Mouse (Mus musculus) c-Kit-negative CD71-positive TER-119-positive erythroid progenitor cells, embryonic 14.5 days (primary cell): Measurements from ENCODE around the gene Gys2.
A peak's percentile ranks its signal among the peaks of the same experiment; 100 is the strongest.

Experiments
- DNase-seq: peaks from one replicate; pipeline ENCODE4 v3.0.0-alpha.2; 2013; ENCODE audit warnings: low read depth, low spot score

The Gys2 gene

GRCm38 (mm10) chr6:142458010-142458409 lies 14.9 kb downstream of the Gys2 start:
- DNase-seq, result no peak

GRCm38 (mm10) chr6:142455314-142455996 lies 17.5 kb downstream of the Gys2 start:
- DNase-seq, result no peak

GRCm38 (mm10) chr6:142453311-142453710 lies 19.6 kb downstream of the Gys2 start:
- DNase-seq, result no peak

- no peak for DNase-seq
Observed at GRCm38 (mm10) chr6:142451381-142451780, 21.5 kb downstream of the Gys2 start.

- DNase-seq, result no peak
Observed at GRCm38 (mm10) chr6:142429072-142429471, 43.8 kb downstream of the Gys2 start.

GRCm38 (mm10) chr6:142424976-142425375 lies 47.9 kb downstream of the Gys2 start:
- DNase-seq, result no peak

- DNase-seq, result no peak
Observed at GRCm38 (mm10) chr6:142414597-142414996, 58.3 kb downstream of the Gys2 start.

- DNase-seq, result no peak
Observed at GRCm38 (mm10) chr6:142413845-142414244, 59.1 kb downstream of the Gys2 start.

- no peak for DNase-seq
Observed at GRCm38 (mm10) chr6:142412906-142413491, 59.9 kb downstream of the Gys2 start, which contains the start of gene Spx. Gene Spx, plus strand, starts transcription at chr6:142413441.

- no peak for DNase-seq
Observed at GRCm38 (mm10) chr6:142411140-142411539, 61.8 kb downstream of the Gys2 start.

- DNase-seq, result no peak
Observed at GRCm38 (mm10) chr6:142395756-142396155, 77.2 kb downstream of the Gys2 start.

- no peak for DNase-seq
Observed at GRCm38 (mm10) chr6:142394669-142395068, 78.2 kb downstream of the Gys2 start.

- no peak for DNase-seq
Observed at GRCm38 (mm10) chr6:142392312-142392711, 80.6 kb downstream of the Gys2 start.

- DNase-seq, result no peak
Observed at GRCm38 (mm10) chr6:142389101-142389500, 83.8 kb downstream of the Gys2 start.

- peak; percentile 13 for DNase-seq
Observed at GRCm38 (mm10) chr6:142387755-142388271, 85.1 kb downstream of the Gys2 start.

- peak; percentile 92 for DNase-seq
Observed at GRCm38 (mm10) chr6:142387011-142387754, 85.7 kb downstream of the Gys2 start, which contains the start of the genes Recql and Golt1b. Gene Recql, minus strand, starts transcription at chr6:142387087. Gene Golt1b, plus strand, starts transcription at chr6:142387221.

GRCm38 (mm10) chr6:142386285-142387010 lies 86.5 kb downstream of the Gys2 start:
- DNase-seq, result peak; percentile 27

GRCm38 (mm10) chr6:142384521-142384920 lies 88.4 kb downstream of the Gys2 start:
- DNase-seq, result no peak

GRCm38 (mm10) chr6:142381615-142382014 lies 91.3 kb downstream of the Gys2 start:
- DNase-seq, result no peak

- no peak for DNase-seq
Observed at GRCm38 (mm10) chr6:142379961-142380360, 92.9 kb downstream of the Gys2 start.

- no peak for DNase-seq
Observed at GRCm38 (mm10) chr6:142378576-142379330, 94.2 kb downstream of the Gys2 start.
